Mouse (Mus musculus) liver, embryonic 12.5 days (tissue): Measurements from ENCODE around the gene Lurap1l. TPM values are rescaled to one million over a fixed set of nuclear protein-coding genes. Genes with fewer than 3 reads are reported as not detected.

Experiments used
- ATAC-seq: fragments of 200-750 bp; cut with Nextera tagmentation; 2 replicates; pipeline ENCODE4 v1.8.0; 2017; ENCODE audit warnings: moderate number of reproducible peaks, mild to moderate bottlenecking, moderate library complexity
- H3K27ac ChIP-seq: fragments of 300-500 bp; sonication (generic); 2 replicates; pipeline ENCODE4 v1.5.1; 2016; ENCODE audit warnings: mild to moderate bottlenecking
- H3K27me3 ChIP-seq: fragments of 300-500 bp; sonication (generic); replicated peaks from 2 replicates; pipeline ENCODE4 v1.6.1; 2016; ENCODE audit warnings: mild to moderate bottlenecking, moderate library complexity
- H3K36me3 ChIP-seq: fragments of 300-500 bp; sonication (generic); 2 replicates; pipeline ENCODE4 v1.6.1; 2016; ENCODE audit warnings: mild to moderate bottlenecking, moderate library complexity
- H3K4me1 ChIP-seq: fragments of 300-500 bp; sonication (generic); 2 replicates; pipeline ENCODE4 v1.6.1; 2016
- H3K4me2 ChIP-seq: fragments of 300-500 bp; sonication (generic); 2 replicates; pipeline ENCODE4 v1.6.1; 2016; ENCODE audit warnings: mild to moderate bottlenecking, moderate library complexity
- H3K4me3 ChIP-seq: fragments of 300-500 bp; sonication (generic); 2 replicates; pipeline ENCODE4 v1.5.1; 2016; ENCODE audit warnings: mild to moderate bottlenecking, moderate library complexity
- H3K9ac ChIP-seq: fragments of 300-500 bp; sonication (generic); 2 replicates; pipeline ENCODE4 v1.6.1; 2016; ENCODE audit warnings: mild to moderate bottlenecking, moderate library complexity
- H3K9me3 ChIP-seq: fragments of 300-500 bp; sonication (generic); replicated peaks from 2 replicates; pipeline ENCODE4 v1.6.1; 2016; ENCODE audit warnings: mild to moderate bottlenecking, moderate library complexity
- WGBS: fragments of 180-500 bp; shearing (Covaris S2); methylation state at CpG from one replicate; pipeline ENCODE4 v1.1.7; 2016; ENCODE audit not compliant: insufficient replicate concordance; 5-methylcytosine and 5-hydroxymethylcytosine counted together
- polyA plus RNA-seq: library from polyadenylated mRNA; unstranded; fragments of >200 nt; fragmentation: Nextera tagmentation; extraction: Ambion mirVana; gene quantifications from 2 replicates; pipeline ENCODE4 v1.2.1, GENCODE M21; 2016

Gene Lurap1l
- polyA plus RNA-seq, 1 experiment from 2014 or later: 3.7 TPM

DNA sequence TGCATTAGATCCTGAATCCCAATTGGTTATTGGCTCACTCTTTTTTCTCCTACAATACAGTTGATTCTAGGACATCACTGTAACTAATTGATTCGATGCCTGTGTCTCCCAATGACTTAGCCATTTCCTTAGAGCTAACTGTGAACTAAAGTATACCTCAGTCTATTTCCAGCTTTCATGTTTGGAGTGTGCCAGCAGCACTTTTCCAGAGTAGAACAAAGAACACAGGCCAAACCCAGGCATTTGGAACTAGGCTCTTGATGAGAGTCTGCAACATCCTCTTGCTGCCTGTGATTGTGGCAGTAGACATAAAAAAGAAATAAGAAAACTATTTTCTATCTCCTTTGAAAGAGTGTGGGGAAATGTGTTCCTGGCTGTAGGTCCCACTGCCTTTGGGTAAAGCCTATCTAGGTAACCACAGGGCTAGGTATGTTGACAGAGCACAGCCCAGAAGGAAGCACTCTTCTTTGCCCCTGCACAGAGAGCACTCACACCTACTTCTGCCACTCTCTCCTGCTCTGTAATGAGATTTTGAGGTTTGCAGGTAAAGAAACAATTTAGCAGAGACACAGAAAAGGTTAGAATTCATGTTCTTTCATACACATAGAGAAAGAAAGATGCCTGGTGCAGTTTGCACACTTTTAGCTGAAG lies 8.9 kb downstream of the Lurap1l start:
- ATAC-seq: no peak
- no peak overlapping the region for H3K9ac ChIP-seq
- H3K4me2 ChIP-seq: no peak overlapping the region
- WGBS: 50% methylated on average over 1 of the region's 1 CpGs
- H3K4me3 ChIP-seq: no peak overlapping the region
- H3K36me3 ChIP-seq: no peaks in the 10 kb centered on the region
- H3K27me3 ChIP-seq: no peaks in the 10 kb centered on the region
- H3K4me1 ChIP-seq: no peaks in the 10 kb centered on the region
- no peaks in the 10 kb centered on the region for H3K9me3 ChIP-seq
- no peak overlapping the region for H3K27ac ChIP-seq

DNA sequence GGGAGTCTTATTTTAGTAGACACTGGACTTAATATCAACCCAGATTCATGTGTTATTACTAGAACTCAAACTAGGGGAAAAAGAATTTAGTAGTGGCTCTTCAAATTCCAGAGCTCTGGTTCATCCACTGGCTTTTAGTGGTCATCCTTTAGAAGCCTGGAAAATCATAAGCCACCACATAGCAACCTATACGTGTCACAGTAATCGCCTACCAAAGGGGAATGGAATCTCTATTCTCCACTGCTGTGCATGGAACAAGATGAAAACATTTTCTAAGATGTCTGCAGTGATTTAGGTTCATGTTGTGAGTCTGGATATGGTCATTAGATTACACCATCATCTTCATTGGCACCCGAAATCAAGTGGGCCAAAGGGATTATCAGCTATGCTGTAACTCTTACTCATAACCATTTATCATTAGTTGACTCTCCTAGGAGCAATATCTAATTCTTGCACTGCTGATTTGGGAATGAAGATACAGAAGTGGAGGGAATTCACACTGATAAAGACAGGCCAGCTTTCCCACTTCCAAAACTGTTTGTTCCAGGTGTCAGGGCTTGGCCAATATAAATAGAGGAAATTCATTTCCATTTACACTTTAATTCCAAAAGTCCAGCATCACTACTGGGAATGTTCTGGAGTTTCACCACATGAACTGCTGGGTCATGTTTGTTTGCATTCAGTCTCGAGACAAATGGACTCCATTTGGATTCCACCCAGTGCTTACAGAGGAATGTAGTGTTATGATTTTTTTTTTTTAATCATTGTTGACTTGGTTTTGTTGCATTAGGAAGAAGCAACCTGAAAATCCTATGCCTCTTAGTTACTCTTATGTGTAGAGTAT lies 11.4 kb downstream of the Lurap1l start:
- no peaks in the 10 kb centered on the region for H3K36me3 ChIP-seq
- H3K4me3 ChIP-seq: no peak overlapping the region
- 60% methylated on average over 4 of the region's 4 CpGs for WGBS
- H3K27me3 ChIP-seq: no peaks in the 10 kb centered on the region
- no peak for ATAC-seq
- H3K27ac ChIP-seq: no peak overlapping the region
- no peaks in the 10 kb centered on the region for H3K4me1 ChIP-seq
- no peak overlapping the region for H3K9ac ChIP-seq
- no peaks in the 10 kb centered on the region for H3K9me3 ChIP-seq
- H3K4me2 ChIP-seq: no peak overlapping the region

DNA sequence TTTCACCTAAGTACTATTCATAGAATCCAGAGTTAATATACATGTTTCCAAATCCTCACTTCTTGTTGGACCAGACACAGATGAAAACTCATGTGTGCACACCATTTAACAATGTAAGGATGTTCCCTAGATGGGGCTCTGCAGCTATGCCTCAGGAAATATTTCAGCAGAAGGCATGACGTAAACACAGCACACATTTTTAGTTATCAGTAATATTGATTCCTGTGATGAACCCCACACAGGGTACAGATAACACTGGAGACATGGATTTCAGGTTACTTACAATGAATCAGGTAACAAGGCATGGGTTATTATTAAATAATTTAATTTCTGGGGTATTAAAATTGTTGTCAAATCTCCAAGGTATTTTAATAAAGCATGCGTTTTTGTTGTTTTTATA lies 12.2 kb downstream of the Lurap1l start:
- Histone ChIP-seq H3K4me3 (no peak overlapping the region), H3K27ac (no peak overlapping the region), H3K9ac (no peak overlapping the region), H3K27me3 (no peaks in the 10 kb centered on the region), H3K4me1 (no peaks in the 10 kb centered on the region), H3K9me3 (no peaks in the 10 kb centered on the region), H3K4me2 (no peak overlapping the region), H3K36me3 (no peaks in the 10 kb centered on the region)
- WGBS: 72% methylated on average over 2 of the region's 2 CpGs
- ATAC-seq: no peak

DNA sequence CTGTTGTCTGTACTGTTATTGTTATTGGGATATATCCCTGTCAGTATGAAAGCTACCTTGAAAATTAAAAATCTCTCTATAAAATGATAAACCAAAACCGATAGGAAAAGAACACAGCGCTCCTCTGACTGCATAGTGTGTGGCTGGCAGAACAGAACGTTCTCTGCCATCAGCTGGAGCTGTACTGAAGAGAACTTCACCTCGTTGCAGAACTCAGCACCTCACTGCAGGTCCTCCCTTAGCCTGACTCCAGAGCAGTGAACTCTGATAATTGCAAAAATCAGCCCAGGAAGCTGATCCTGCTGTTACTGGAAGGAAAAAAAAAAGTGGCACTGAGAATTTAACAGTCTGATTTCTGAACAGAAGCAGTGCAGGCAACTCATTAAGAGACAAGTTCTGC lies 14.4 kb downstream of the Lurap1l start:
- Histone ChIP-seq H3K4me2 (no peak overlapping the region), H3K27me3 (no peaks in the 10 kb centered on the region), H3K4me3 (no peak overlapping the region), H3K9me3 (no peaks in the 10 kb centered on the region), H3K9ac (no peak overlapping the region), H3K27ac (no peak overlapping the region), H3K36me3 (no peaks in the 10 kb centered on the region), H3K4me1 (no peaks in the 10 kb centered on the region)
- no peak for ATAC-seq
- 63% methylated on average over 4 of the region's 4 CpGs for WGBS

DNA sequence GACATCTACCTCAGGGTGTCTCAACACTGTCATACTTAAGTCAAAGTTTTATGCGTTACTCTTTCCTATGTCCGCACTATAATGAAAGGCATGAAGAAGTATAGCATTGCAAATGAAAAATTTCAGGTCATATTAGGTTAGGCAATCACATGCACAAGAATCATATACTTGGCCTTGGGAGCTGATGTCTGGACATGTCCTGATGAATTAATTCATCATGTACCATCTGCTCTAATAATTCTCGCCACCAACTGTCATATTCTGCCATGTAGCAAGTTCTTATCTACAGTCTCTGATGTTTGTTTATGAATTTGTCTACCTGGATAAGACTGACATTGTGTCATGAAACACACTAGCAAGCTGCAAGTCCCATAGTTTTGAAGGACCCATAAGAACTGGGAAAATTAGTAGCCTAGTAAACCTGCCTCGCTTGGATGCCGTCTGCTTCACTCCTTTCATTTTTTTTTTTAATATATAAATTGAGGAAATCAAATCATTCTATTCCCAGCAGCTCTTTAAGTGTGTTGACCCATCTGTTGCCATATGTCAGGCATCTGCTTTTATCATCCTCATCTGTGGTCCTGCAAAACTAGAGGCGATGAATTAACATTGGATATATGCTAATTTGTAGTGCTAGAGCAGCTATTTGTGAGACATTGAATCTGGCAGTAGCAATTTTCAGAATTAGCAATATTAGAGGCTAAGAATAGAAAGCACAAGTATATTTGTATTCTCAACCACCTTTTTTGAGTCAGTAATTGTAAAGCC lies 15.5 kb downstream of the Lurap1l start:
- no peaks in the 10 kb centered on the region for H3K9me3 ChIP-seq
- H3K27ac ChIP-seq: no peak overlapping the region
- WGBS: 77% methylated on average over 6 of the region's 6 CpGs
- H3K4me2 ChIP-seq: no peak overlapping the region
- ATAC-seq: no peak
- no peak overlapping the region for H3K4me3 ChIP-seq
- H3K36me3 ChIP-seq: no peaks in the 10 kb centered on the region
- H3K27me3 ChIP-seq: no peaks in the 10 kb centered on the region
- no peak overlapping the region for H3K9ac ChIP-seq
- no peaks in the 10 kb centered on the region for H3K4me1 ChIP-seq

DNA sequence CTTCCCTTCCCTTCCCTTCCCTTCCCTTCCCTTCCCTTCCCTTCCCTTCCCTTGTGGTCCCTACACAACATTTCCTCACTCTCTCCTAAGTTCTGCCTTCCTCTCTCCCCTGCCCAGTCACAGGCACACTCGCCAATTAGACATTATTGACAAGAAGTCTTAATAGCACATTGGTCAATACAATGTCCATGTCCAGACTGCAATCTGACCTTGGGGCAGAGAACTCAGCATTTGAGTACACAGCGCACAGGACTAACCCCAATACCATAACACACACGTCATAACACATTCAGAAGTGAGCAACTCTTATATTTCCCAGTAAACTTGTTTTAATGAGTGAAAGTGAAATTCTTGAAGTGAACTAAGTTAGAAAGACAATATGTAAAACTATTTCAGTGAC lies 24.3 kb downstream of the Lurap1l start:
- H3K4me3 ChIP-seq: no peak overlapping the region
- H3K36me3 ChIP-seq: no peaks in the 10 kb centered on the region
- no peak overlapping the region for H3K27ac ChIP-seq
- WGBS: 78% methylated on average over 3 of the region's 3 CpGs
- no peaks in the 10 kb centered on the region for H3K9me3 ChIP-seq
- H3K9ac ChIP-seq: no peak overlapping the region
- no peak for ATAC-seq
- peaks cover 4% of the 10 kb centered on the region; the same call in 1 of the 2 replicates for H3K4me1 ChIP-seq
- H3K27me3 ChIP-seq: no peaks in the 10 kb centered on the region
- H3K4me2 ChIP-seq: no peak overlapping the region

DNA sequence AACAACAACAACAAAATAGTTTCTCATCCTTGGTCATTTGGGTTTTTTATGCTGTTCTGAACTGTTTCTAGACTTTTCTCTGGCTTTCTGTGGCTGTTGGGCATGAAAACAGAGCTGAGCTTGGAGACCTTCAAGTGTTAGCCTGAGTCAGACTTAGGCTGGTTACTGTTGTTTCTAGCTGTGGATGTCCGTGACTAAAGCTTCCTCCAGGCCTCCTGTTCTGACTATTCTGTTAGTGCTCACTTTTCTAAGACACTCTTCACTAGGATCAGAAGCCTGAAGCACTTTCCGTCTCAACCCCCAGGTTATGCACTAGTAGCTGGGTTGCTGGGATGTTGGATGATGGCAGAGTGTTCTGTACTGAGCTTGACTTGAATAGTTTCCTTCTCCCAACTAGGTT lies 28.7 kb downstream of the Lurap1l start:
- H3K4me2 ChIP-seq: no peak overlapping the region
- WGBS: 59% methylated on average over 2 of the region's 2 CpGs
- H3K27ac ChIP-seq: no peak overlapping the region
- H3K4me3 ChIP-seq: no peak overlapping the region
- ATAC-seq: no peak
- H3K9ac ChIP-seq: no peak overlapping the region
- peaks cover 4% of the 10 kb centered on the region; the same call in 1 of the 2 replicates for H3K4me1 ChIP-seq
- H3K9me3 ChIP-seq: no peaks in the 10 kb centered on the region
- no peaks in the 10 kb centered on the region for H3K36me3 ChIP-seq
- no peaks in the 10 kb centered on the region for H3K27me3 ChIP-seq

DNA sequence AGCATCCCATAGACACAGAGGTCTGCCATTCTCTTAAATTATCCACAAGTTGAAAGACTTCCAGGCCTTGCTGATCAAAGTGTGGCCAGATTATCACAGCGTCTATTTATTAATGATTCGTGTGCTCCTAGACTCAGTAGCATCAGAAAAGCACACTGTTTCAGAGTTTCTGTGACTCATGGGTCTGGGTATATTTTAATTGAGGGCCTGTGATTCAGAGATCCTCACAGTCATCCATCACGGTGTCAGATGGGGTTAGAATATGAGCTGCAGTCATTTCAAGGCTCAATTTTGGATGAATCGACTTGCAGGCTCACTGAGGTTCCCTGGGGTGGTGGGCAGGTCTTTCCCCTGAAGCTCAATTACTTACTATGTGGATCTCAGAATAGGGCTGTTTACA lies 30.5 kb downstream of the Lurap1l start:
- Histone ChIP-seq H3K4me1 (peaks cover 4% of the 10 kb centered on the region; the same call in 1 of the 2 replicates), H3K4me3 (no peak overlapping the region), H3K36me3 (no peaks in the 10 kb centered on the region), H3K4me2 (no peak overlapping the region), H3K27ac (no peak overlapping the region), H3K9ac (no peak overlapping the region), H3K27me3 (no peaks in the 10 kb centered on the region), H3K9me3 (no peaks in the 10 kb centered on the region)
- 77% methylated on average over 4 of the region's 4 CpGs for WGBS
- no peak for ATAC-seq

DNA sequence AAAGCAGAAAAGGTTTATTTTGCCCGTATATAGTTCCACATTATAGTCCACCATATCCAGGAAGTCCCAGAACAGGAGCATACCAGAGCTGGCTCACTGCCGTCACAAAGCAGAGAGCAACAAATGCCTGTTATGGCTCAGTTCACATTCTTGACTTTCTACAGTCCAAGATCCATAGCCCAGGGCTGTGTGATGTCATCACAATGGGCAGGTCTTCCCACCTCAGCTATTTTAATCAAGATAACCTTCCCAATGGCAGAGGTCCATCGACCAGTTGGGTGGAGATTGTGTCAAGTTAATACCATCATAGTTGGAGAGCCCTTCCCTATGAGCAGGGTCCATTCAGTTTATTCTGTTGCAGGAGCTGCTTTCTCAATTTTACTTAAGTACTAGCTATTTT lies 31.5 kb downstream of the Lurap1l start:
- 58% methylated on average over 3 of the region's 3 CpGs for WGBS

DNA sequence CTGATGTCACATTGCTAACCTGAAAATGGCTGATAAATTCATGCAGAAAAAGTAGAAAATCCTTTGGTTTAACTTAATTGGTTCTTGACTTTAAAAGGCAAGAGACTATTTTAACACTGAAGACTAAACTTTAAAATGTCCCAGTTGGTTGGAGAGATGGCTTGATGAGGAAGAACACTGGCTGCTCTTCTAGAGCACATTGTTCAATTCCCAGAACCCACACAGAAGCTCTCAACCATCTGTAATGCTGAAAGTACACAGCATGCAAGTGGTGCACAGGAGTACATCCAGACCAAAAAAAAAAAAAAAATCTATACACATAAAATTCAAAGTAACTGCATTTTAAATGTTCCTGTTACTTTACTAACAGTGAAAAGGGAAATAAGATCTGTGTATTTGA lies 34.2 kb downstream of the Lurap1l start:
- no peak for ATAC-seq
- no peaks in the 10 kb centered on the region for H3K4me1 ChIP-seq
- no peak overlapping the region for H3K4me3 ChIP-seq
- no peaks in the 10 kb centered on the region for H3K36me3 ChIP-seq
- H3K9me3 ChIP-seq: no peaks in the 10 kb centered on the region
- H3K4me2 ChIP-seq: no peak overlapping the region
- H3K9ac ChIP-seq: no peak overlapping the region
- no peaks in the 10 kb centered on the region for H3K27me3 ChIP-seq
- no peak overlapping the region for H3K27ac ChIP-seq

More for the DNA sequence above, 31.5 kb downstream of the Lurap1l start:
- no peaks in the 10 kb centered on the region for H3K36me3 ChIP-seq
- H3K27ac ChIP-seq: no peak overlapping the region
- ATAC-seq: no peak
- H3K4me3 ChIP-seq: no peak overlapping the region
- no peak overlapping the region for H3K4me2 ChIP-seq
- H3K9ac ChIP-seq: no peak overlapping the region
- no peaks in the 10 kb centered on the region for H3K9me3 ChIP-seq
- no peaks in the 10 kb centered on the region for H3K27me3 ChIP-seq
- H3K4me1 ChIP-seq: peaks cover 4% of the 10 kb centered on the region; the same call in 1 of the 2 replicates

DNA sequence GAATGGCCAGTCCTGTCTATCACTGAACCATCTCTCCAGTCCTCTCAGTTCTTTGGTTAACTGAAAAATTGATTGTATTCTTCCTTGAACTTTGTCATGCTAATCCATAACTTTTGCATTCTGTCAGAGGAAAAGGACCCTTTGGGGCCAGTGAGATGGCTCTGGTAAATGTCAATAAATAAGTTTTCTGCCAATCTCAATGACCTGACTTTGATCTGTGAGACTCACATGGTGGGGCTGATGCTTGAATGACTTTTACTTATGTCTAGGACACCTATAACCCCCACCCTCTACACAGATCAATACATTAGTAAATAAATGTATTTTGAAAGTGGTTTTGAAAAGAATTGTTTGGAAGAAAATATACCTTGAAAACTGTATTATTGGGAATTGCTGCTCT lies 38.7 kb downstream of the Lurap1l start:
- Histone ChIP-seq H3K27ac (no peak overlapping the region), H3K36me3 (no peaks in the 10 kb centered on the region), H3K9me3 (no peaks in the 10 kb centered on the region), H3K27me3 (no peaks in the 10 kb centered on the region), H3K4me2 (no peak overlapping the region), H3K9ac (no peak overlapping the region), H3K4me1 (no peaks in the 10 kb centered on the region), H3K4me3 (no peak overlapping the region)
- ATAC-seq: no peak

DNA sequence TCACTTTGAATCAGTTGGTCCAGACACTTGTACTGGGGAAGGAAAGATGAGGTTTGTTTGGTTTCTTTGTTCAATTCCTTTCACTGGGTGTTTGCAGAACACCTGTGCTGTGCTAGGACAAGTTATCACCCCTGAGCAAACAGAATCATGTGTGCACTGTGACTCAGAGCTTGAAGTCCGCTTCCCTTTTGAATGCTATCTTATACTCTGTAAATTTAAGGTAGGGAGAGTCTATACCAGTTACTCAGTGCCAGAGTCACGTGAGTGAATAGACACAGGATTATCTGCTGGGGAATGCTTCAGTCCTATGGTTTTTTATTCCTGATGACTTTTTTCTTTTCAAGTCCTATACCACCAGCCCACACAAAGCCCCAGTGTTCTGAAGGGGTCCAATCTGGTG lies 39.3 kb downstream of the Lurap1l start:
- Histone ChIP-seq H3K27me3 (no peaks in the 10 kb centered on the region), H3K4me1 (no peaks in the 10 kb centered on the region), H3K9ac (no peak overlapping the region), H3K4me2 (no peak overlapping the region), H3K4me3 (no peak overlapping the region), H3K9me3 (no peaks in the 10 kb centered on the region), H3K27ac (0 out of 2 replicates have a peak overlapping the region, but pooled peaks have one; percentile 4), H3K36me3 (no peaks in the 10 kb centered on the region)
- ATAC-seq: peak; percentile 71
- 60% methylated on average over 2 of the region's 2 CpGs for WGBS
